Mouse (Mus musculus): ENCODE data around the gene Taf1a. TPM values are rescaled to one million over a fixed set of nuclear protein-coding genes. Genes with fewer than 3 reads are reported as not detected.

The Taf1a gene
- polyA plus RNA-seq (2017; shearing (Covaris generic)): 30.1 TPM

DNA sequence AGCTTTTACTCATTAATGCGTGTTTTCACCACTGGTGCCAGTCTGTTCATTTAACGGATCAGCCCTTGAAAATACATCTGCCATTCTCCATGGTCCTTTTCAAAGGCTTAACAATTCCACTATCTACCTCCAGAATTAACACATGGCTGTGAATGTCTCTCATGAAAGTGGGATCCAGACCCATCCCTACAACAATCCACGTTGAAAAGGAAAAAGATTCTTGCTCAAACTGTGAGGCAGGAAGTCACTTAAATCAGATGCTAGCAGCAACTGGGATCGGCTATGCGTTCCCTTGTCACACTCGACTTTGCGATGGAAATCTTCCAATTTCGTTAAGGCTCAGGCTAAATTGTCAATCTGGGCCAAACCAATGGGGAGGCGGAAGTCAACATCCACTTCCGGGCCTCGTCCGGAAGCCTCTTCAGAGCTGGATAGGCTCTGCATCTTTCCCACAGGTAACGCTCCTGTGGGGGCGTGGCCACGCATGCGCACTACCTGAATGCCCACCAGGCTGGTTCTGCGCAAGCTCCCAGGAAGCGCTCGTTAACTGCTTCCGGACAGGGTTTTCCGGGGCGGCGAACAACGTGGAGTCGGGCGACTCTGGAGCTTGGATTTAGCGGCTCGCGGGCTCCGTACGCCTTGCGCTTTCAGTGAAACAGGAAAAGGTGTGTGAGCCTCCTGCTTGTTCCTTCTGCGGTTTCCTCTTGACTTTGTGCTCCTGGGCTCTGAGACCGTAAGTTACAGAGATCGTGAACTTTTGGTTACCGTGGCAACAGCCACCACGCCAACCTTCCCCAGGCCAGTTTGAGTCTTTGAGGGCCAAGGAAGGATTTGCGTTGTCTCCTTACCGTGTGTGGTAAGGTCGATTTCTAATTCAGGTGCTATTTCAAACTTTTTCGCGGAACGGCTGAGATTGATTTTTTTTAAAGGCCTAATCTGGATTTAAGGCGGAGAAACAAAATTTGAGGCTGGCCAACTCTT is at the start of gene Taf1a:
Gene Taf1a (plus strand): TSS at position 556 of the 981 bp plus-strand sequence.

DNA sequence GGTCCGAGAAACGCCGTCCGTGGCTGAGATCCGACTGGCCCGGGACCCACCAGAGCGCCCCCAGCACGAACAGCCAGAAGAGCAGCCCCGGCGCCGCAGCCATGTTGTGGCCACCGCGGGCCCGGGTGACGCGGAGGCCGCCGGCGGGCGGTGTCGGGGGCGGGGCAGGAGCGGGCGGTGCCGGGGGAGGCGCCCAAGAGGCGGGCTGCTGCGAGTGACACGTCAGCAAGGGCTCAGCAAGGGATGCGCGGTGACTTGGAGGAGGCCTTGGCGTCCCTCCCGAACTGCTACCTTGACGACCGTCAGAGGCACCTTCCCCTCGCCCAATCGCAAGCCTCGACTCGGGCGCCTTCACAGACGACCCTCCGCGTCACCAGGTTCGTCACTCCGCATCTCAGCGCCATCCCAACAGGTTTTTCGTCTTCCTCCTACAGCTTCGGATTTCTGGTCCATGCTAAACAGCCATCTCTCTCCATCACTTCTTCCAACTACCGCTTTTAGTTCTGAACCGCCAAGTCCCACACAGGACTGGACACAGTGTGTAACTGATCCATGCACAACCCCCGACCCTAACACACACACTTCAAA is 19.3 kb upstream of the Taf1a start, which contains the start of gene Mia3:
Gene Mia3 (minus strand): TSS at position 127 of the 588 bp plus-strand sequence.

DNA sequence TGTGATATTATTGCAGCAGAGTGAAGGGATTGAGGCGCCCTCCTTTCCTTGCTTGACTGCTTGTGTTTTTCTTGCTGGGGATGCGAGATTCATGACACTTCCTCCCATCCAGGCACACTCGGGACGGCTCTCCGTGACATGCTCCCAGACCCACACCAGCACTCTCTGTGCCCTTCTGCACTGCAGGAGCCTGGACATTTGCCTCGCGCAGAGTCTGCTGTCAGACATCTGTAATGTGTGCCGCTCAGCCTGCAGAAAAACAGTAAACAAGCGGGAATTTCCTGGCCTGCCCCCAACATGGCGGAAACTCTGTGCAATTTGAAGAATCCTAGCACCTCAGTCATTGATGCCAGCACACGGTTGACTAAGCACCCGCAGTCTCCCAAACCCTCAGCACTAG is 29.1 kb downstream of the Taf1a start, which contains the start of gene Hhipl2:
Gene Hhipl2 (plus strand): TSS at position 343 of the 400 bp plus-strand sequence.

Other genes starting within 250 kb of the Taf1a start
- gene Disp1, start 167.5 kb upstream of the Taf1a start, polyA plus RNA-seq (2017; shearing (Covaris generic)): 21.1 TPM
- 25.2 TPM for gene Aida, start 92.4 kb upstream of the Taf1a start, polyA plus RNA-seq (2017; shearing (Covaris generic))
- 56.8 TPM for gene Brox, start 91.7 kb upstream of the Taf1a start, polyA plus RNA-seq (2017; shearing (Covaris generic))
- 188 TPM for gene Mia3, start 19.4 kb upstream of the Taf1a start, polyA plus RNA-seq (2017; shearing (Covaris generic))
- gene Hhipl2, start 29.2 kb downstream of the Taf1a start, polyA plus RNA-seq (2017; shearing (Covaris generic)): not detected

Data from CD4-positive, CD25-positive, alpha-beta regulatory T cell (primary cell).